Mouse (Mus musculus): Measurements from ENCODE around the gene Aven. TPM values are rescaled to one million over a fixed set of nuclear protein-coding genes. Genes with fewer than 3 reads are reported as not detected.
A peak's percentile ranks its signal among the peaks of the same experiment; 100 is the strongest.
"Not testable (repeated sequence)": the region's sequence is repeated elsewhere in the genome, so short reads cannot be mapped to it uniquely, and the experiment has no call there.

The Aven gene
- total RNA-seq (2021): 10 to 100 TPM in 1 of 2 experiments, 1 to 10 TPM in 1; 9.4 to 10.8 TPM
- long read RNA-seq, experiment 1, full-length matches to known transcripts: 16 of 16 reads
- long read RNA-seq, experiment 1, partial matches to known transcripts: 0 of 16 reads
- long read RNA-seq, experiment 1, other reads (novel, unspliced or antisense): 0 of 16 reads
- long read RNA-seq, experiment 2, full-length matches to known transcripts: 11 of 11 reads
- long read RNA-seq, experiment 2, partial matches to known transcripts: 0 of 11 reads
- long read RNA-seq, experiment 2, other reads (novel, unspliced or antisense): 0 of 11 reads

GRCm38 (mm10) chr2:112492856-112493538, at the start of gene Aven:
Gene Aven (plus strand): TSS chr2:112492964.
- intact Hi-C loops (cut with DNase I): no loop called here
- peak; percentile 67 to 81 for DNase-seq (ENCODE audit: low spot score in 2 of 2)

- intact Hi-C loops (cut with DNase I): no loop called here
- peak in 1 of 2 experiments; percentile 26 for DNase-seq (ENCODE audit: low spot score in 2 of 2)
Measured at GRCm38 (mm10) chr2:112443491-112443890, 49.3 kb upstream of the Aven start.

GRCm38 (mm10) chr2:112445511-112445910, 47.3 kb upstream of the Aven start:
- intact Hi-C loops (cut with DNase I): no loop called here
- no peak for DNase-seq (ENCODE audit: low spot score in 2 of 2)

GRCm38 (mm10) chr2:112448046-112448445, 44.7 kb upstream of the Aven start:
- intact Hi-C loops (cut with DNase I); DNase-seq (ENCODE audit: low spot score in 2 of 2): not testable (repeated sequence)

- no peak for DNase-seq (ENCODE audit: low spot score in 2 of 2)
- intact Hi-C loops (cut with DNase I): loop anchor here (1.0 kb wide), 1 partner anchor 69 kb away; the partner anchor contains the start of gene Katnbl1
Measured at GRCm38 (mm10) chr2:112448510-112449059, 44.2 kb upstream of the Aven start.

GRCm38 (mm10) chr2:112449597-112450296, 43.0 kb upstream of the Aven start:
- intact Hi-C loops (cut with DNase I): loop anchor here (1.0 to 10.0 kb wide), 2 partner anchors 70 to 185 kb away; partner anchors contain the start of genes Gm21985, Katnbl1, Nop10 and Slc12a6
- DNase-seq (ENCODE audit: low spot score in 2 of 2): no peak

GRCm38 (mm10) chr2:112452513-112452912, 40.3 kb upstream of the Aven start:
- intact Hi-C loops (cut with DNase I): loop anchor here (10.0 kb wide), 1 partner anchor 188 kb away; the partner anchor contains the start of genes Gm21985, Nop10 and Slc12a6
- not testable (repeated sequence) for DNase-seq (ENCODE audit: low spot score in 2 of 2)

- intact Hi-C loops (cut with DNase I): loop anchor here (10.0 kb wide), 1 partner anchor 189 kb away; the partner anchor contains the start of genes Gm21985, Nop10 and Slc12a6
Measured at GRCm38 (mm10) chr2:112454125-112454861, 38.5 kb upstream of the Aven start.

GRCm38 (mm10) chr2:112454862-112455564, 37.8 kb upstream of the Aven start, which contains the start of gene Emc7:
Gene Emc7 (plus strand): TSS chr2:112454997.
- peak; percentile 93 to 96 for DNase-seq (ENCODE audit: low spot score in 2 of 2)
- intact Hi-C loops (cut with DNase I): loop anchor here (10.0 kb wide), 1 partner anchor 190 kb away; the partner anchor contains the start of genes Gm21985, Nop10 and Slc12a6

More at GRCm38 (mm10) chr2:112454125-112454861, 38.5 kb upstream of the Aven start:
- no peak for DNase-seq (ENCODE audit: low spot score in 2 of 2)

- intact Hi-C loops (cut with DNase I): no loop called here
- no peak for DNase-seq (ENCODE audit: low spot score in 2 of 2)
Measured at GRCm38 (mm10) chr2:112460557-112460956, 32.2 kb upstream of the Aven start.

- DNase-seq (ENCODE audit: low spot score in 2 of 2): no peak
- intact Hi-C loops (cut with DNase I): no loop called here
Measured at GRCm38 (mm10) chr2:112469542-112469941, 23.2 kb upstream of the Aven start.

- DNase-seq (ENCODE audit: low spot score in 2 of 2): no peak
- intact Hi-C loops (cut with DNase I): no loop called here
Measured at GRCm38 (mm10) chr2:112470961-112471381, 21.8 kb upstream of the Aven start.

GRCm38 (mm10) chr2:112472076-112472475, 20.7 kb upstream of the Aven start:
- intact Hi-C loops (cut with DNase I): no loop called here

GRCm38 (mm10) chr2:112474997-112475724, 17.6 kb upstream of the Aven start:
- intact Hi-C loops (cut with DNase I): no loop called here

More at GRCm38 (mm10) chr2:112472076-112472475, 20.7 kb upstream of the Aven start:
- no peak for DNase-seq (ENCODE audit: low spot score in 2 of 2)

GRCm38 (mm10) chr2:112476554-112476953, 16.2 kb upstream of the Aven start:
- intact Hi-C loops (cut with DNase I): no loop called here
- no peak for DNase-seq (ENCODE audit: low spot score in 2 of 2)

More at GRCm38 (mm10) chr2:112474997-112475724, 17.6 kb upstream of the Aven start:
- peak in 1 of 2 experiments; percentile 57 for DNase-seq (ENCODE audit: low spot score in 2 of 2)

- intact Hi-C loops (cut with DNase I): loop anchor here (1.0 kb wide), 1 partner anchor 101 kb away; the partner anchor contains the start of gene Katnbl1
- DNase-seq (ENCODE audit: low spot score in 2 of 2): no peak
Measured at GRCm38 (mm10) chr2:112480669-112481068, 12.1 kb upstream of the Aven start, which contains the start of gene Chrm5. Gene Chrm5 (minus strand): TSS chr2:112480769.

GRCm38 (mm10) chr2:112481564-112481963, 11.2 kb upstream of the Aven start:
- no peak for DNase-seq (ENCODE audit: low spot score in 2 of 2)
- intact Hi-C loops (cut with DNase I): loop anchor here (1.0 kb wide), 1 partner anchor 102 kb away; the partner anchor contains the start of gene Katnbl1

All from left cerebral cortex, postnatal 14 days (tissue).